Mouse (Mus musculus) kidney, postnatal 10 days (tissue): Measurements from ENCODE around the gene Mdh2.
A peak's percentile ranks its signal among the peaks of the same experiment; 100 is the strongest.

Experiments used
- DNase-seq: peaks from one replicate; pipeline ENCODE4 v3.0.0; 2021; ENCODE audit warnings: mixed read lengths

The Mdh2 gene

GRCm38 (mm10) chr5:135777796-135778470, 347 bp upstream of the Mdh2 start, which contains the start of gene Styxl1:
Gene Styxl1, minus strand, starts transcription at chr5:135778385.
- no peak for DNase-seq

- DNase-seq = no peak
Observed at GRCm38 (mm10) chr5:135780331-135780730, 2.1 kb downstream of the Mdh2 start.

GRCm38 (mm10) chr5:135782901-135783300, 4.6 kb downstream of the Mdh2 start:
- DNase-seq = no peak

- peak; percentile 93 for DNase-seq
Observed at GRCm38 (mm10) chr5:135793996-135794858, 15.9 kb downstream of the Mdh2 start.

GRCm38 (mm10) chr5:135794859-135795181, 16.5 kb downstream of the Mdh2 start:
- no peak for DNase-seq

- DNase-seq = peak; percentile 34
Observed at GRCm38 (mm10) chr5:135799746-135800145, 21.5 kb downstream of the Mdh2 start.

GRCm38 (mm10) chr5:135800927-135801326, 22.6 kb downstream of the Mdh2 start:
- no peak for DNase-seq

GRCm38 (mm10) chr5:135802641-135803040, 24.4 kb downstream of the Mdh2 start:
- DNase-seq = no peak

GRCm38 (mm10) chr5:135803135-135803534, 24.9 kb downstream of the Mdh2 start:
- DNase-seq = no peak

- DNase-seq = no peak
Observed at GRCm38 (mm10) chr5:135803676-135804075, 25.4 kb downstream of the Mdh2 start.

- no peak for DNase-seq
Observed at GRCm38 (mm10) chr5:135804735-135805134, 26.5 kb downstream of the Mdh2 start.

GRCm38 (mm10) chr5:135806555-135807262, 28.4 kb downstream of the Mdh2 start, which contains the start of gene Srrm3:
Gene Srrm3, plus strand, starts transcription at chr5:135806890.
- peak; percentile 95 for DNase-seq

- DNase-seq = no peak
Observed at GRCm38 (mm10) chr5:135807263-135807637, 29.0 kb downstream of the Mdh2 start.

GRCm38 (mm10) chr5:135812991-135813390, 34.7 kb downstream of the Mdh2 start:
- DNase-seq = no peak

GRCm38 (mm10) chr5:135818491-135818890, 40.2 kb downstream of the Mdh2 start:
- DNase-seq = no peak

GRCm38 (mm10) chr5:135822316-135822944, 44.1 kb downstream of the Mdh2 start:
- no peak for DNase-seq

GRCm38 (mm10) chr5:135824517-135824916, 46.2 kb downstream of the Mdh2 start:
- no peak for DNase-seq

- DNase-seq = peak; percentile 17
Observed at GRCm38 (mm10) chr5:135826225-135826624, 47.9 kb downstream of the Mdh2 start.

- no peak for DNase-seq
Observed at GRCm38 (mm10) chr5:135829381-135829780, 51.1 kb downstream of the Mdh2 start.

GRCm38 (mm10) chr5:135832729-135833128, 54.4 kb downstream of the Mdh2 start:
- DNase-seq = no peak

- peak; percentile 77 for DNase-seq
Observed at GRCm38 (mm10) chr5:135834769-135835491, 56.6 kb downstream of the Mdh2 start.

GRCm38 (mm10) chr5:135835492-135835858, 57.2 kb downstream of the Mdh2 start:
- DNase-seq = no peak
